Mouse (Mus musculus) liver, embryonic 15.5 days (tissue): Measurements from ENCODE around the gene C5ar2. TPM values are rescaled to one million over a fixed set of nuclear protein-coding genes. Genes with fewer than 3 reads are reported as not detected.
"Not testable (repeated sequence)": the region's sequence is repeated elsewhere in the genome, so short reads cannot be mapped to it uniquely, and the experiment has no call there.

Source experiments
- ATAC-seq: fragments of 200-750 bp; cut with Nextera tagmentation; 2 replicates; pipeline ENCODE4 v1.8.0; 2017; ENCODE audit warnings: moderate number of reproducible peaks, mild to moderate bottlenecking, moderate library complexity; ENCODE audit not compliant: insufficient read depth
- H3K27ac ChIP-seq: fragments of 300-500 bp; sonication (generic); replicated peaks from 2 replicates; pipeline ENCODE4 v1.5.1; 2015; ENCODE audit warnings: mild to moderate bottlenecking, inconsistent platforms
- H3K27me3 ChIP-seq: fragments of 300-500 bp; sonication (generic); 2 replicates; pipeline ENCODE4 v1.6.1; 2015; ENCODE audit warnings: mild to moderate bottlenecking, inconsistent platforms
- H3K36me3 ChIP-seq: fragments of 300-500 bp; sonication (generic); replicated peaks from 2 replicates; pipeline ENCODE4 v1.6.1; 2015; ENCODE audit warnings: moderate library complexity, mild to moderate bottlenecking, inconsistent platforms
- H3K4me1 ChIP-seq: fragments of 300-500 bp; sonication (generic); replicated peaks from 2 replicates; pipeline ENCODE4 v1.6.1; 2015; ENCODE audit warnings: inconsistent platforms
- H3K4me2 ChIP-seq: fragments of 300-500 bp; sonication (generic); 2 replicates; pipeline ENCODE4 v1.6.1; 2015; ENCODE audit warnings: moderate library complexity, mild to moderate bottlenecking, inconsistent platforms
- H3K4me3 ChIP-seq: fragments of 300-500 bp; sonication (generic); replicated peaks from 2 replicates; pipeline ENCODE4 v1.5.1; 2015; ENCODE audit warnings: mild to moderate bottlenecking, inconsistent platforms
- H3K9ac ChIP-seq: fragments of 300-500 bp; sonication (generic); 2 replicates; pipeline ENCODE4 v1.6.1; 2015; ENCODE audit warnings: moderate library complexity, mild to moderate bottlenecking, inconsistent platforms
- H3K9me3 ChIP-seq: fragments of 300-500 bp; sonication (generic); replicated peaks from 2 replicates; pipeline ENCODE4 v1.6.1; 2016; ENCODE audit warnings: inconsistent platforms
- WGBS: fragments of 180-500 bp; shearing (Covaris S2); methylation state at CpG from one replicate; pipeline ENCODE4 v1.1.7; 2015; ENCODE audit warnings: mixed read lengths; ENCODE audit not compliant: insufficient replicate concordance; 5-methylcytosine and 5-hydroxymethylcytosine counted together
- polyA plus RNA-seq: library from polyadenylated mRNA; unstranded; fragments of >200 nt; fragmentation: Nextera tagmentation; extraction: Ambion mirVana; gene quantifications from 2 replicates; pipeline ENCODE4 v1.2.1, GENCODE M21; 2015

The C5ar2 gene
- polyA plus RNA-seq, 1 experiment from 2014 or later = 0.89 TPM

GRCm38 (mm10) chr7:16273766-16274140, 29.8 kb upstream of the C5ar2 start:
- H3K27me3 ChIP-seq = no peaks in the 10 kb centered on the region
- WGBS = 0% methylated on average over 18 of the region's 18 CpGs
- H3K9me3 ChIP-seq = no peaks in the 10 kb centered on the region
- peak; percentile 82 for ATAC-seq
- peak overlapping the region; percentile 82 for H3K4me3 ChIP-seq
- peaks cover 60% of the 10 kb centered on the region for H3K4me1 ChIP-seq
- peaks cover 32% of the 10 kb centered on the region for H3K36me3 ChIP-seq
- peak overlapping the region; percentile 99 for H3K4me2 ChIP-seq
- H3K27ac ChIP-seq = peak overlapping the region; percentile 98
- H3K9ac ChIP-seq = peak overlapping the region; percentile 80

GRCm38 (mm10) chr7:16273081-16273765, 29.3 kb upstream of the C5ar2 start, which contains the start of gene Inafm1:
Inafm1 (minus strand) TSS chr7:16273617.
- 1% methylated on average over 48 of the region's 49 CpGs for WGBS
- H3K36me3 ChIP-seq = peaks cover 27% of the 10 kb centered on the region
- peaks cover 58% of the 10 kb centered on the region for H3K4me1 ChIP-seq
- H3K27me3 ChIP-seq = no peaks in the 10 kb centered on the region
- peak within 1 kb of the TSS; percentile 99 for H3K4me2 ChIP-seq
- peak within 1 kb of the TSS; percentile 98 for H3K27ac ChIP-seq
- H3K9me3 ChIP-seq = no peaks in the 10 kb centered on the region
- H3K4me3 ChIP-seq = peak within 1 kb of the TSS; percentile 82
- peak; percentile 71 for ATAC-seq
- peak within 1 kb of the TSS; percentile 80 for H3K9ac ChIP-seq

DNA sequence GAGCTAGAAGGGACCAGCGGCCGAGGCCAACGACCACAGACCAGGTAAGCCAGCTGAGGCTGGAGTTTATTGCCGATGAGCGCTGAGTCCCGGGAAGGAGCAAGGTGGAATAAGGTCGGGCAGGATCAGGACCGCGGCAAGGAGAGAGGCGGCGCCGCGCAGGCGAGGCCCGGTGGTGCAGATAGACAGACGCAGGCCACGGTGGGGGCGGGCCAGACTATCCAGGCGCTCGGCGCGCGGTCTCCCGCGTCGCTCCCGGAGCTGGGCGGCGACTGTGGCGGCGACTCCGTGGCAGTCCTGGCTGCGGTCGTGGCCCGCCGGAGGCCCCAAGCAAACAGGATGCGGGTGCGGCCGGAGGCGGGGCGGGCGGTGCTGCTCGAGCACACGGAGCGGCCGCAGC, 28.7 kb upstream of the C5ar2 start:
- no peaks in the 10 kb centered on the region for H3K9me3 ChIP-seq
- peaks cover 57% of the 10 kb centered on the region for H3K4me1 ChIP-seq
- H3K4me3 ChIP-seq = peak overlapping the region; percentile 82
- under 1% methylated on average over 46 of the region's 46 CpGs for WGBS
- peak; percentile 76 for ATAC-seq
- H3K27me3 ChIP-seq = no peaks in the 10 kb centered on the region
- peaks cover 22% of the 10 kb centered on the region for H3K36me3 ChIP-seq
- peak overlapping the region; percentile 80 for H3K9ac ChIP-seq
- H3K4me2 ChIP-seq = peak overlapping the region; percentile 99
- peak overlapping the region; percentile 98 for H3K27ac ChIP-seq

DNA sequence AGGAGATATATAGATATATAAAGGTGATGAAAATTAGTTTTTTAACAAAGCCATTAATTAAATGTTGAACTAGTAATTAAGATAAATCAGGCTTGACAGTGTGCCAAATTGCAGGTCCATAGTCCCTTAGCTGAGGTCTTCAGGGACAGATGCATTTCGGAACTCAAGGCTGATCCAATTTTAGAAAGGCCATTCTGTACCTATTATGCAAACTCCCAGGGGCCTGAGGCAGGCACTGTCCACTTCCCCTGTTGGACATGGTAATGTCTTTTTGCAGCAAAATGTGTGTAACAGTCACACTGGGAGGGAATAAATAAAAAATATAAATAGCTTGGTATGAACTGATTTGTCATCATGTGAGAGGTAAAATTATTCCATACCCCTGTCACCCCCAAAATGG, 27.2 kb upstream of the C5ar2 start:
- Histone ChIP-seq H3K4me3 (no peak overlapping the region), H3K4me2 (no peak overlapping the region), H3K4me1 (peaks cover 48% of the 10 kb centered on the region), H3K27me3 (no peaks in the 10 kb centered on the region), H3K9me3 (no peaks in the 10 kb centered on the region), H3K9ac (no peak overlapping the region), H3K27ac (no peak overlapping the region), H3K36me3 (peaks cover 6% of the 10 kb centered on the region)
- no peak for ATAC-seq
- 83% methylated on average over 1 of the region's 1 CpGs for WGBS

GRCm38 (mm10) chr7:16266593-16266992, 22.6 kb upstream of the C5ar2 start:
- not testable (repeated sequence) for H3K4me3 ChIP-seq, ATAC-seq, H3K4me2 ChIP-seq, H3K36me3 ChIP-seq, H3K27me3 ChIP-seq, H3K9me3 ChIP-seq, H3K27ac ChIP-seq, H3K9ac ChIP-seq, H3K4me1 ChIP-seq
- 57% methylated on average over 7 of the region's 7 CpGs for WGBS

- no peak overlapping the region for H3K9ac ChIP-seq
- no peaks in the 10 kb centered on the region; the same call in none of the 2 replicates for H3K4me1 ChIP-seq
- H3K4me2 ChIP-seq = no peak overlapping the region
- no peaks in the 10 kb centered on the region for H3K36me3 ChIP-seq
- no peak for ATAC-seq
- H3K4me3 ChIP-seq = no peak overlapping the region
- 73% methylated on average over 11 of the region's 11 CpGs for whole genome bisulfite sequencing
- no peaks in the 10 kb centered on the region for H3K9me3 ChIP-seq
- no peak overlapping the region for H3K27ac ChIP-seq
- H3K27me3 ChIP-seq = no peaks in the 10 kb centered on the region
These were observed 21.9 kb upstream of the C5ar2 start for GRCm38 (mm10) chr7:16265856-16266255.

DNA sequence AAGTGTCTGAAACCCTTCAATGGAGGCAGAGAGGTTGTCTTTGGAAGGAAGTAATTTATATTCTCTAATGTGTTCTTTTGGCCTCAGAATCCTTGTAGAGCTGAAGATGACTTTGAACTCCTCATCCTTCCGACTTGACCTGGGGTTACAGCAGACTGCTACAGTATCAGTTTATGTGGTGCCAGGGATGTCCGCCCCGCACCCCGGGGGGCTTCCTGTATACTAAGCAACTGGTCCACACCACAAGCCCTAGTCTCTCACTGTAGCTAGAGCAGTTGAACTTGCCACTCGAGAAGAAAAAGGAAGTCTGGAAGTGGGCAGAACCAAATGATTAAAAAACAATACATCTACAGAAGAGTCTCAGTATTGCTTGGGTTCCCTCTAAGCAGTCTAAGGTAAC, 19.9 kb upstream of the C5ar2 start:
- no peaks in the 10 kb centered on the region for H3K36me3 ChIP-seq
- 36% methylated on average over 5 of the region's 5 CpGs for WGBS
- no peak overlapping the region for H3K4me2 ChIP-seq
- no peak overlapping the region for H3K9ac ChIP-seq
- no peaks in the 10 kb centered on the region; the same call in 1 of the 2 replicates for H3K4me1 ChIP-seq
- H3K27me3 ChIP-seq = no peaks in the 10 kb centered on the region
- no peak for ATAC-seq
- no peak overlapping the region for H3K4me3 ChIP-seq
- no peaks in the 10 kb centered on the region for H3K9me3 ChIP-seq
- H3K27ac ChIP-seq = no peak overlapping the region

- Histone ChIP-seq H3K4me1 (no peaks in the 10 kb centered on the region; the same call in 1 of the 2 replicates), H3K9me3 (no peaks in the 10 kb centered on the region), H3K27ac (no peak overlapping the region), H3K36me3 (no peaks in the 10 kb centered on the region), H3K4me3 (no peak overlapping the region), H3K27me3 (no peaks in the 10 kb centered on the region), H3K4me2 (no peak overlapping the region), H3K9ac (no peak overlapping the region)
- WGBS = 16% methylated on average over 8 of the region's 8 CpGs
- 0 out of 2 replicates have a peak, but pooled peaks have one; percentile 3 for ATAC-seq
These were observed 19.2 kb upstream of the C5ar2 start for GRCm38 (mm10) chr7:16263015-16263787.

- no peaks in the 10 kb centered on the region for H3K27me3 ChIP-seq
- no peak overlapping the region for H3K9ac ChIP-seq
- no peaks in the 10 kb centered on the region for H3K9me3 ChIP-seq
- 24% methylated on average over 1 of the region's 1 CpGs for WGBS
- peaks cover 3% of the 10 kb centered on the region for H3K4me1 ChIP-seq
- H3K4me2 ChIP-seq = no peak overlapping the region
- H3K4me3 ChIP-seq = no peak overlapping the region
- no peaks in the 10 kb centered on the region for H3K36me3 ChIP-seq
- H3K27ac ChIP-seq = 0 out of 2 replicates have a peak overlapping the region, but pooled peaks have one; percentile 24
- ATAC-seq = peak; percentile 9; the same call in 1 of the 2 replicates
These were observed 17.1 kb upstream of the C5ar2 start for GRCm38 (mm10) chr7:16261097-16261496.

- Histone ChIP-seq H3K36me3 (no peaks in the 10 kb centered on the region), H3K4me2 (no peak within 1 kb of the TSS), H3K9ac (no peak within 1 kb of the TSS), H3K27me3 (no peaks in the 10 kb centered on the region), H3K9me3 (no peaks in the 10 kb centered on the region), H3K4me1 (peaks cover 4% of the 10 kb centered on the region), H3K27ac (peak within 1 kb of the TSS; percentile 0; the same call in 1 of the 2 replicates), H3K4me3 (peak within 1 kb of the TSS; percentile 14)
- no peak for ATAC-seq
- WGBS = 51% methylated on average over 5 of the region's 5 CpGs
These were observed 15.2 kb upstream of the C5ar2 start, which contains the start of gene C5ar1 for GRCm38 (mm10) chr7:16259110-16259590. C5ar1 (minus strand) TSS chr7:16259540.

DNA sequence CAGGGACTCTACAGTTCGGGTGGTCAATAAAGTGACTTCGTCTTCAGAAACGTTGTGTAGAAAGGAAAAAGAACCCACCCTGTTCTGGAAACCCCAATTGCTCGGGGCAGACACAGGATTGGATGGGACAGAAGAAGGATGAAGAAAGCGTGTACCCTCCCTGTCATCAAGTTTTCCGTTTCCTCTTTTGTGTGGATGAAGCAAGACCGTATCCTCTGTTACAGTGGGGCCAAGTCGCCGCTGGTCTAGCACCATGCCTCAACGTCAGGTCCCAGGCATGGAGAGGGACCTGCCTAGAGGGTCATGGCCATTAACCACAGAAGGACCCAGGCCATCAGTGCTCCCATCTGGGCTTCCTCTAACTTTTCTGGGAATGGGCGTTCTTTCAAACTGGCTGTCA, 13.9 kb upstream of the C5ar2 start:
- Histone ChIP-seq H3K9me3 (no peaks in the 10 kb centered on the region), H3K4me3 (no peak overlapping the region), H3K9ac (no peak overlapping the region), H3K27me3 (no peaks in the 10 kb centered on the region), H3K4me1 (peaks cover 6% of the 10 kb centered on the region), H3K4me2 (no peak overlapping the region), H3K27ac (0 out of 2 replicates have a peak overlapping the region, but pooled peaks have one; percentile 0), H3K36me3 (no peaks in the 10 kb centered on the region)
- ATAC-seq = peak; percentile 37; the same call in 1 of the 2 replicates
- WGBS = 54% methylated on average over 11 of the region's 11 CpGs
